Mouse (Mus musculus): ENCODE results near the gene Sfswap. TPM values are rescaled to one million over a fixed set of nuclear protein-coding genes. Genes with fewer than 3 reads are reported as not detected.
"Not testable (repeated sequence)": the region's sequence is repeated elsewhere in the genome, so short reads cannot be mapped to it uniquely, and the experiment has no call there.

The Sfswap gene
- polyA plus RNA-seq, 1 experiment from 2014 or later = 21.7 TPM

- H3K9me3 ChIP-seq (ENCODE audit: control insufficient read depth, low read length) = no peaks in the 10 kb centered on the region
- H3K27me3 ChIP-seq (ENCODE audit: control insufficient read depth, insufficient read depth, low read length) = no peaks in the 10 kb centered on the region
- no peaks in the 10 kb centered on the region for H3K36me3 ChIP-seq (ENCODE audit: control insufficient read depth, insufficient read depth, low read length)
- H3K4me3 ChIP-seq (ENCODE audit: low read depth, low read length) = no peak overlapping the region
- TF ChIP-seq CTCF (IDR thresholded peaks at IDR 0.05; ENCODE audit: low read depth) (no peak), EP300 (optimal IDR thresholded peaks at IDR 0.05) (no peak)
- H3K27ac ChIP-seq (replicated peaks) = no peak overlapping the region
- 49% methylated on average over 7 of the region's 7 CpGs for whole genome bisulfite sequencing
- no peaks in the 10 kb centered on the region for H3K4me1 ChIP-seq (replicated peaks; ENCODE audit: control insufficient read depth, insufficient read depth)
- H3K9ac ChIP-seq (ENCODE audit: low read length) = no peak overlapping the region
- no peak overlapping the region for H3K4me2 ChIP-seq (replicated peaks; ENCODE audit: low read depth)
- no peak for ATAC-seq (ENCODE audit: low FRiP score, low TSS enrichment)
- no peak for DNase-seq (ENCODE audit: low spot score)
Measured at GRCm38 (mm10) chr5:129458109-129458508, 42.9 kb upstream of the Sfswap start.

GRCm38 (mm10) chr5:129458541-129458940 is 42.5 kb upstream of the Sfswap start:
- 77% methylated on average over 3 of the region's 3 CpGs for WGBS
- Histone ChIP-seq H3K27me3 (ENCODE audit: control insufficient read depth, insufficient read depth, low read length) (no peaks in the 10 kb centered on the region), H3K27ac (replicated peaks) (no peak overlapping the region), H3K36me3 (ENCODE audit: control insufficient read depth, insufficient read depth, low read length) (no peaks in the 10 kb centered on the region), H3K4me1 (replicated peaks; ENCODE audit: control insufficient read depth, insufficient read depth) (no peaks in the 10 kb centered on the region), H3K4me3 (ENCODE audit: low read depth, low read length) (no peak overlapping the region), H3K9me3 (ENCODE audit: control insufficient read depth, low read length) (no peaks in the 10 kb centered on the region), H3K4me2 (replicated peaks; ENCODE audit: low read depth) (no peak overlapping the region), H3K9ac (ENCODE audit: low read length) (no peak overlapping the region)
- TF ChIP-seq CTCF (IDR thresholded peaks at IDR 0.05; ENCODE audit: low read depth) (no peak), EP300 (optimal IDR thresholded peaks at IDR 0.05) (no peak)
- DNase-seq (ENCODE audit: low spot score) (no peak), ATAC-seq (ENCODE audit: low FRiP score, low TSS enrichment) (no peak)

- DNase-seq (ENCODE audit: low spot score) (no peak), ATAC-seq (ENCODE audit: low FRiP score, low TSS enrichment) (no peak; the same call in 1 of the 2 replicates)
Measured at GRCm38 (mm10) chr5:129460798-129461476, 40.1 kb upstream of the Sfswap start.

GRCm38 (mm10) chr5:129463648-129464047 is 37.4 kb upstream of the Sfswap start:
- not testable (repeated sequence) for H3K27ac ChIP-seq (replicated peaks); H3K4me1 ChIP-seq (replicated peaks; ENCODE audit: control insufficient read depth, insufficient read depth); DNase-seq (ENCODE audit: low spot score); H3K4me2 ChIP-seq (replicated peaks; ENCODE audit: low read depth); H3K4me3 ChIP-seq (ENCODE audit: low read depth, low read length); H3K27me3 ChIP-seq (ENCODE audit: control insufficient read depth, insufficient read depth, low read length); ATAC-seq (ENCODE audit: low FRiP score, low TSS enrichment); H3K9ac ChIP-seq (ENCODE audit: low read length); H3K36me3 ChIP-seq (ENCODE audit: control insufficient read depth, insufficient read depth, low read length); H3K9me3 ChIP-seq (ENCODE audit: control insufficient read depth, low read length)
- 72% methylated on average over 9 of the region's 9 CpGs for WGBS

More at GRCm38 (mm10) chr5:129460798-129461476, 40.1 kb upstream of the Sfswap start:
- Histone ChIP-seq H3K36me3 (ENCODE audit: control insufficient read depth, insufficient read depth, low read length) (no peaks in the 10 kb centered on the region), H3K27ac (replicated peaks) (no peak overlapping the region), H3K9ac (ENCODE audit: low read length) (no peak overlapping the region), H3K27me3 (ENCODE audit: control insufficient read depth, insufficient read depth, low read length) (no peaks in the 10 kb centered on the region), H3K4me1 (replicated peaks; ENCODE audit: control insufficient read depth, insufficient read depth) (no peaks in the 10 kb centered on the region), H3K4me3 (ENCODE audit: low read depth, low read length) (no peak overlapping the region), H3K4me2 (replicated peaks; ENCODE audit: low read depth) (no peak overlapping the region), H3K9me3 (ENCODE audit: control insufficient read depth, low read length) (no peaks in the 10 kb centered on the region)
- 22% methylated on average over 11 of the region's 11 CpGs for WGBS
- TF ChIP-seq CTCF (IDR thresholded peaks at IDR 0.05; ENCODE audit: low read depth) (no peak), EP300 (optimal IDR thresholded peaks at IDR 0.05) (no peak)

GRCm38 (mm10) chr5:129465788-129466187 is 35.2 kb upstream of the Sfswap start:
- Histone ChIP-seq H3K27ac (replicated peaks) (no peak overlapping the region), H3K4me1 (replicated peaks; ENCODE audit: control insufficient read depth, insufficient read depth) (no peaks in the 10 kb centered on the region), H3K36me3 (ENCODE audit: control insufficient read depth, insufficient read depth, low read length) (no peaks in the 10 kb centered on the region), H3K9me3 (ENCODE audit: control insufficient read depth, low read length) (no peaks in the 10 kb centered on the region), H3K9ac (ENCODE audit: low read length) (no peak overlapping the region), H3K4me2 (replicated peaks; ENCODE audit: low read depth) (no peak overlapping the region), H3K4me3 (ENCODE audit: low read depth, low read length) (no peak overlapping the region), H3K27me3 (ENCODE audit: control insufficient read depth, insufficient read depth, low read length) (no peaks in the 10 kb centered on the region)
- ATAC-seq (ENCODE audit: low FRiP score, low TSS enrichment) (no peak), DNase-seq (ENCODE audit: low spot score) (no peak)
- TF ChIP-seq CTCF (IDR thresholded peaks at IDR 0.05; ENCODE audit: low read depth) = no peak
- no peak for TF ChIP-seq EP300 (optimal IDR thresholded peaks at IDR 0.05)
- WGBS = 63% methylated on average over 2 of the region's 2 CpGs

GRCm38 (mm10) chr5:129475532-129476045 is 25.4 kb upstream of the Sfswap start:
- no peak for TF ChIP-seq CTCF (IDR thresholded peaks at IDR 0.05; ENCODE audit: low read depth)
- no peak for TF ChIP-seq EP300 (optimal IDR thresholded peaks at IDR 0.05)
- H3K9me3 ChIP-seq (ENCODE audit: control insufficient read depth, low read length) = no peaks in the 10 kb centered on the region
- no peak overlapping the region for H3K4me3 ChIP-seq (ENCODE audit: low read depth, low read length)
- DNase-seq (ENCODE audit: low spot score) (no peak), ATAC-seq (ENCODE audit: low FRiP score, low TSS enrichment) (no peak)
- H3K4me2 ChIP-seq (replicated peaks; ENCODE audit: low read depth) = no peak overlapping the region
- no peak overlapping the region for H3K9ac ChIP-seq (ENCODE audit: low read length)
- WGBS = 70% methylated on average over 3 of the region's 3 CpGs
- H3K36me3 ChIP-seq (ENCODE audit: control insufficient read depth, insufficient read depth, low read length) = no peaks in the 10 kb centered on the region
- H3K4me1 ChIP-seq (replicated peaks; ENCODE audit: control insufficient read depth, insufficient read depth) = no peaks in the 10 kb centered on the region
- no peak overlapping the region for H3K27ac ChIP-seq (replicated peaks)
- H3K27me3 ChIP-seq (ENCODE audit: control insufficient read depth, insufficient read depth, low read length) = no peaks in the 10 kb centered on the region

All from stomach, postnatal 0 days (tissue).